Mouse (Mus musculus): ENCODE data around the gene Fndc1.

Gene Fndc1

DNA sequence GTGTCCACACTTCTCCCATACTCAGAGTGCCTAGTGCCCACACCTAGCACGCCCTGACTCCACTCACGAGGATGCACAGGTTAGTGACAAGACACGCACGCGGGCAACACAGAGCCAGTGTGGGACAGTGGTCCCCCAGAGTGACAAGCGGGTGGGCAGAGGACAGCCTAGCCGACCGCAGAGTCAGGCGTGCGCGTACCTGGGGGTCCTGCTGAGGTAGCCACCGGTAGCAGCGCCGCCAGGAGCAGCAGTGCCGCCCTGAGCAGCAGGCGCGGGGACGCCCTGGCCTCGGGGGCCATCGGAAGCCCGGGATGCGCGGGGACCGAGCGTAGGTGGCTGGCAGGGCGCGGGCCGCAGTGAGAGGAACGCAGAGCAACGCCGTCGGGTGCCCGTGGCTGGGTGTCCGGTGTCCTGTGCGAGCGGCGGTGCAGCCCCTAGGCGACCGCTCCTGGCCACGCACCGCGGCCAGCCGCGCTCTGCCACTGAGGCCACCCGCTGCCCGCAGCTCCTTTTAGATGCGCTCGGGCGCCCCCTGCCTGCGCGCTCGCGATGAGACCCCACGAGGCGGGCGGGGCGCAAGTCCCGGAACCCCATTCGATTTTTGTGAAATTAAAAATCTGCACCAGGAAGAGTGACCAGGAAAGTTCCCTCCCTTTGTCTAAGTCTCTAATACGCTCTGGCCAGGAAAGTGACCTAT is at the start of gene Fndc1:
Gene Fndc1 (minus strand): TSS at position 484 of the 697 bp plus-strand sequence.
- WGBS = 2% methylated on average over 60 of the region's 60 CpGs

DNA sequence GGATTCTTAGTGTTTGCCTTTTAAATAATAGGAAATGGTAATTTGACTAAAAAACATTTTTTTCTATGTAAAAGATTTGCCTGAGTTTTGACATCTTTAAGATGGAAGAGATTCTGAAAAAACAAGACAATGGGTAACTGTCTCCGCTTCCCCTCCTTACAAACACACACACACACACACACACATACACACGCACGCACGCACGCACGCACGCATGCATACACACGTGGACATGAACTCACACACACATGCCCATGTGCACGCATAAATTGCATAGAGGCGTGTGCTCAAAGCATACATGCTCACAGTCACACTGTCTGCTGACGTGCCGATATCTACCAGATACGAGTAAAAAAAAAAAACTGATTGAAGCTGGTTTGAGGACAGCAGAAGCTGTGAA is 49.4 kb upstream of the Fndc1 start:
- WGBS = 96% methylated on average over 13 of the region's 13 CpGs

DNA sequence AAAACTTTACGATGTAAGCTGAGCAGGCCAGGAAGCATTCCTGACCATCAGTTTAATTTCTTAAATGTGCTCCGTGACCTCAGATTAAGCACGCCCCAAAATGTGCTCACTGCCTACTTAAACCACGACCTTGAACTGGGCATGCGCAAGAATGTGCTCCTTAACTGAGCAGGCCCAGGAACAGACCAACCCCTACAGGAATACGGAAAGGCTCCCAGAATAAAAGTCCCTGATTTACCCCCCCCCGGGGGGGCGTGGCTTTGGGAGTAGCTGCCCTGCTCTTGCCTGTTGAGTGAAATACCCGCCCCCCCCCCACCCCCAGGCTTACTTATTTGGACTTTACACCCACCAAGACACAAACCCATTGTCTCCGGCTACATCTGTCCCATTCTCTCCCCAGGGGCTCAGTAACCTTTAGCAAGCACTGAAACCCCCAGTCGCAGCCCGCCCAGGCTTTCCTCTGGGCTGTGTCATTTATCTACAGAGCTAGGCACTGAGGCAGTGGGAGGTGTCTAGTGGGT is 48.9 kb upstream of the Fndc1 start:
- 55% methylated on average over 12 of the region's 12 CpGs for WGBS

DNA sequence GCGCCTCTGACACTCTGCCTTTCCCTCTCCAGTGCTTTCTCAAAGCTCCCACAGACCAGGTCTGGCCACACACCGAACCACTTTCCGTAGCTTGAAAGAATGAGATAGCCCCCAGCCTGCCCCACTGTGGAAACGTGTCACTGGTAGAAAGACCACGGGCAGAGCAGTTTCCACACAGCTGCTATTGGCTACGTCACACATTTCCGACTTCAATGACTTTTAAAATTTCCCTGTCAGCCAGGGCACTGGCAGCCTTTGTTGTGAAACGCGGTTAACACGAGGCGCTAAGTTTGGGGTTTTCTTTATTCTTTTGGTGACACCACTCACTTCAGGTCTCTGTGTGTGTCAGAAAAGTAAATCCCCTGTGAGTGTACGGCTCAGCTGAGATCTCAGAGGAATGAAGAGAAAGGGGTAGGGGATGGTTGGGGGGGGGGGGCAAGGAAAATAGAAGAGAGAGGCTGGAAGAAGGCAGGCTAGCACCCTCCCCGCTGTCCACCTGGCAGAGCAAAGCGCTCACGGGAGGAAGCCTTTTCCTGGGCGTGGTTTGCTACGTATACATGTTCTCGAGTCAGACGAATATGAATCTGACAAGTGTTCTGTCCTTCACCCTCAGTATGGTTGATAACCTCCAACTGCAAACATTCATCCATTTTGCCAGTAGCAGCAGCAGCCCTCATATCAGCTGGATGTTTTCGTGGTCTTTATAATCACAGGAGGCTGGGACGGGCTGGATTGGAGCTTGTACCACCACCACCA is 47.9 kb upstream of the Fndc1 start:
- WGBS = 89% methylated on average over 21 of the region's 21 CpGs

DNA sequence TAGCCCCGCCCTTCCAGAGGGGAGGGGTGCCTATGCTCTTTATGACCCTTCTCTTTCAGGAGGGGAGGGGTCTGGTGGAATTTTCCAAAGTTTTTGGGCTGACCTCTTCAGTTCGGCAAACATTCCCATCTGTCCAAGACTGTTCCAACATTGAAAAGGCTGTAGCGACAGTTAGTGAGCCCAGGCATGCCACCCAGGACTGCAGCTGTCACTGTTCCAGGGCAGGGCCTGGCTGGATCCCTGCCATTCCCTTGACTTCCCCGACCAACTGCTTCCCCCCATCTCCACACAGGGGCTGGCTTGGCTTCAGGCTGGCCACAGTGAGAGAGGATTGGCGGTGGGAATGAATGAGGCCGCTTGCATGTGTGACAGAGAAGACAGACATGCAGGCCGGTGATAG is 46.3 kb upstream of the Fndc1 start:
- 70% methylated on average over 7 of the region's 7 CpGs for WGBS

DNA sequence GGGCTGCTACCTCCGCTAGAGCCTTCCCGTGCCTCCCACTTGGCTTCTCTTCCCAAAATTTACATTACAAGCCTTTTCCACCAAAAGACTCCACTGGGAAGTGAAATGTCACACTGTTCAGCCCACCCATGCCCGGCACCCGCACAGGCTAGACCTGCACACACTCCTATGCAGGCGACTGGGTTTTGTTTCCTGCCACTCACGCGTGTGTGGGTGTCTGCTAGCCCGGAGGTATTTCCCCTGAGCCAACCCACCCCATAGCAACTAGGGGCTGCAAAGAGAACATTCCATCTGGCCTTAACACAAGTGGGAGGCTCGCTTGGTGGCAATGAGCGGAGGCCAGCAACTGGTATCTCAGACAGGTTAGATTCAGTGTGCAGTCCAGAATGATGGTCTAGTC is 44.7 kb upstream of the Fndc1 start:
- 47% methylated on average over 10 of the region's 10 CpGs for WGBS

DNA sequence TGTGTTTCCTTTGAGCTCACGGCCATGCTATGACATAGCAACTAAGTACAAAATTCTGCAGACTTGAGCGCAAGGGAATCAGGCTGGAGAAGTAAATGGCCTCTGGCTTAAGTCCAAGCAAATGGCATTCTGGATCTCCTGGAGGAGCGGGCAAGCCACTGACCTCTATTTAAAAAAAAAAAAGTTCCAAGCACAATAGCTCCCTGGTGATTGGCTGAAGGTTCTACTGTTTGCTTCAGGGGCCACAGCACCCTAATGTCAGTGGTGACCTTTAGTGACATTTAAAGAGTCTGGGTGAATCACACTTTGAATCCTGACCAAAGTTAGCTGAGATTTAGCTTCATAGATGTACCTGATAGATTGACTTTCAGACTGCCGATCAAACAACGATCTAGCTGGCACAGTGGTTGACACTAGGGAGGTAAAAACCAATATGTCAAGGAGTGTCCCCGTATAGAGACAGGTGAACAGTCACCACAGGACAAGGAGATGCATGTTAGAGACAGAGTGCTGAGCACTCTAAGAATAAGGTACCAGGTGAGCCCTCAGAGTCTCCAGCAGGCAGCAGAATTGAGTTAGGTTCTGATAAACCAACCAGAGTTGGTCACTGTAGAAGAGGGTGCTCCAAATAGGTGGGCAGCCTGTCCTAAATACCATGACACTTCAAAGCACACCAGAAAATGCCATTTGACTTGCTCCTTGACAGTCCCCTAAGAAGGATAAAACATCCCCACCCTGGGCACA is 43.9 kb upstream of the Fndc1 start:
- 83% methylated on average over 6 of the region's 6 CpGs for WGBS

DNA sequence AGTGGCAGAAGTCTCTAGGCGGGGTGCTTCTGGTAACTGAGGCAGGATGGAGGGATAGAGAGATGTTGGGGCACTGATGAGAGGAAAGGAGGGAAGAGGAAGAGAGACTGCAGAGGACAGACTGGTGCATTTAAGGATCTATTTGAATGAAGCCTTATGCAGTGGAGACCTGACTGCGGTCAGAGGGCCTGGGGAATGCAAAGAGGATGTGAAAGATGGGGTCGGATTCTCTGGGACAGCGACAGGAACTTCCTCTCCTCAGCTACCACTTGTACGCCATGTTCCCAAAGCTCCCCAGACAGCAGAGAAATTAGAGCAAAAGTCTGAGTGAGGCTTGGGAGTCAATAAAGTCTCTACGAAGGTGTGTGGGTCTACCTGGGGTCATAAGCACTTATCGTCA is 42.0 kb upstream of the Fndc1 start:
- 80% methylated on average over 7 of the region's 7 CpGs for WGBS

DNA sequence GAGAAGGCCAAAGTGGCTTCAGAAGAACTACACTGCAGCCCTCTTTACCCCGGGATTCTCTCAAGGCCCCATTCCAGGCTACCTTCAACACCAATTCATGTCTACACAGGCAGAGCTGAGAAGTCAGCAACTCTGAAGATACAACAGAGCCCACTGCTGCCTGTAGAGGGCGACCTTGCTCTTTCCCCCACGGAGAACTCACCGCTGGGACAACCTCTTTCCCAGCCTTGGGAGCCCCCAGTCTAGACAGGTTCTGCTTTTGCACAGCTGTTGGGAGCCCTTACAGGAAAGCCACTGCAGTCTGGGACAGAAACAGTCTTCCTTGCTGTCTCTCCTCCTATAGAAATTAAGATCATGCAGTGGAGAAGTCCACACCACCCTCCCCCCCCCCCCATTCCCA is 41.5 kb upstream of the Fndc1 start:
- WGBS = 11% methylated on average over 4 of the region's 4 CpGs

DNA sequence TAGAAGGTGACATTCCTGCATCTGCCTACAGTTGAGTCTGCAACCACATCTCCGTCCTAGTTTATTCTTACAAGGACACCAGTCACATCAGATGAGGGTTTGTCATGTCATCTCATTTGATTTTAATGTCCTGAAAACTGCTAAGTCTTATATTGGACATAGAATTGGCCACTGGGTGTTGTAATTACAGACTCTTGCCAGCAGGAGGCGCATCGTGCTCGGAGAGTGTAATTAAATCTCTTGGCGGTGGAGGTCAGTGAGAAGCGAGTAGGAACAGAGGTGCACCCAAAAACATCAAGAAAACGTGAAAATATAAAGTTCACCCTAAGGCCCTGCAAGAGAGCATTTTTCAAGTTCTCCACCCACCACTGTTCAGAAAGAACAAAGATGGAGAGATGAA is 37.6 kb upstream of the Fndc1 start:
- 30% methylated on average over 7 of the region's 7 CpGs for WGBS

DNA sequence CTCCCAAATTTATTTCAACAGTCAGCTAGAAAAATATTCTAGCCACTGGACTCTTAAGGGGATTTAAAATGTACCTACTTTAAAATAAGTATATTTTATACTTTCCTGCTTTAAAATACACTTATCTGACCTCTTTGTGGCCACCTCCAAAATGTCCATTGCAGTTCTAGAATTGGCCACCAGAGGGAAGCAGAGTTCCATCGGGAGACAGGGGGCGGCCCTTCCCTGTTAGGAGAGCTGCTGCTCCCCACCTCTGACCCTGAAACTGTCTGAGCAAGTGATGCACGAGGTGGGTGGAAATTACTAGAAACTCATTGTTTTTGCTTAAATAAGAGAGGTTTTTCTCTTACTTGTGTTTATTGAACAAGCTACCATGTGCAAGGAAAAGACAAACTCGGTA is 36.6 kb upstream of the Fndc1 start:
- 23% methylated on average over 4 of the region's 4 CpGs for WGBS

DNA sequence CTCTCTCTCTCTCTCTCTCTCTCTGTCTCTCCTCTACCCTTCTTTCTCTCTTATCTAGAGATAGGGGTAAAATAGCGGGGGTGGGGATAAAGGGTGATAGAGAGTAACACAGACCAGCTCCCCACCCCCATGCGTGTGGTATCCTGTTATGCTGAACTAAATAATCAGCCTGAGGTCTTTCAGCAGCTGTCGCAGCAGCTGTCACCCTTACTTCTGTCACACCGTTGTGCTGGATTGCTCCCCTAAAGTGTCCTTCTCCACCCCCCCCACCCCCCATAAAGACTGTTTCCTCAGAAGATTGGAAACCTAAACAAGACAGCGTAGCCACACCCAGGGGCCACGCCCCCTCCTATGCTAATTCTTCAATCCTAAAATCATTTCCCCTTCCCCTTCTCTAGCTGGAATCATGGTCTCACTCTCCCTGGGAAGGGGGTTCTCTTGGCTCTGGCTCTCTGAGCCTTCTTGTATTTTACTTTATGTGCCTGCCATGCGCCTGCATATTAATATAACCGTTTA is 33.8 kb upstream of the Fndc1 start:
- 68% methylated on average over 8 of the region's 8 CpGs for WGBS

DNA sequence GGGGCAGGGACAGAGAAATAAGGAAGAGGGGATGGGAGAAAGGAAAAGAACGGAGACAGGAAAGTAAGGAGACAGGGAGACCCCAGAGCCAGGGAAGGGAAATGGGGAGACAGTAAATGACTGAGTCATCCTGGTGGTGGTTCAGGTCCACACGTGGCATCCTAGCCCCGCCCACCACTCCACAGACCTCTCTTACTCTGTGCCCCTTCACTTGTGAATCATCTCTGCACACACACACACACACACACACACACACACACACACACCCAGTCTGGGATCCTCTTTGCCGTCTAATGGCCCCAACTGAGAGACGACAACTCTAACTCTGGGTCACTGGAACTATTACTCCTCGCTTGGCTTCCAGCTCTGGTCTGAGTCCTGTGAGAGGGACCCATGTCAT is 30.6 kb upstream of the Fndc1 start:
- 81% methylated on average over 6 of the region's 6 CpGs for WGBS

DNA sequence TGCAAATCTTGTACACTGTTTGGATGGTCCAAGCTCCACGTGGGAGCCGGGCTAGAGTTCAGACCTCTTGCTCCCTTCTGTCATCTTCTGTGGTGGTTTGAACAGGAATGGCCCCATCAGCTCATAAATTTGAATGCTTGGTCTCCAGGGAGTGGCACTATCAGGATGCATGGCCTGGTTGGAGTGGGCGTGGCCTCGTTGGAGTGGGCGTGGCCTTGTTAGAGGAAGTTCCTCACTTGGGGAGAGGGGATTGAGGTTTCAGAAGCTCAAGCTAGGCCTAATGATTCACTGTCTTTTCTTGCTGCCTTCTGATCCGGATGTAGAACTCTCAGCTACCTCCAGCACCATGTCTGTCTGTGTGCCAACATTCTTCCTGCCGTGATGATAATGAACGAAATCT is 28.7 kb upstream of the Fndc1 start:
- 57% methylated on average over 8 of the region's 8 CpGs for WGBS

DNA sequence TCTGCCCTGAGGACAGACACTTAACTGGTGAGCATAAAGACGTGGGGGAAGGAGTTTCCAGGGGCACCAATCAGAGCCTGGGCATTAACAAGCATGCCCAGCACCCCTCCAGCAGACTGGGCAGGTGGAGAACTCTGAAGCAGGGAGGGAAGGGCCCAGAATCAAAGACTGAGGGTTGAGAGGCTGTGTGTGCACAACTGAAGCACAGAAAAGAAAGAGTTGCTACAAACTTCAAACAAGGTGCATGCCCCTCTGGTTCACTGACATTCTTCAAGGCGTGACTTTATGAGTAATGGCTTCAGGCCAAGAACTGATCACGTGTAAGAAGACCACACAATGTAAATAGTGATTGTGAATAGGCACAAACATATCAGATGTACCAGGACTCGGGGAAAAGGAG is 24.9 kb upstream of the Fndc1 start:
- 40% methylated on average over 4 of the region's 4 CpGs for WGBS

DNA sequence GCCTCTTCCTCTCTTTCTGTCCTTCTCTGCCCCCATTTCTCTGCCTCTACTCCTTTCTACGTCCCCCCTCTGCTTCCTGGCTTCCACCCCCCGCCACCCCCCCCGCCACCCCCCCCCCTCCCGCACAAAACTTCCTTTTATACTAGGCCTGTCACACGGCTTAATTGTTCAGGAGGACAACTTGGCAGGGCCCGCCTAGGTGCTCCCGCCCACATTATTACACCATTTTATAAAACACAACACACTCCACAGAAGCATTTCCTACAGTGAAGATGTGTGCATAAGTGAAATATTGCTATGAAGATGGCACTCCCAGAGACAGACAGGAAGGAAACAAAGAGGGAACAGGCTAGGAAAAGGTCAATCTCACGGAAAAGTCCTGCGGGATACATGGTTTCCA is 24.4 kb upstream of the Fndc1 start:
- WGBS = 38% methylated on average over 9 of the region's 9 CpGs

DNA sequence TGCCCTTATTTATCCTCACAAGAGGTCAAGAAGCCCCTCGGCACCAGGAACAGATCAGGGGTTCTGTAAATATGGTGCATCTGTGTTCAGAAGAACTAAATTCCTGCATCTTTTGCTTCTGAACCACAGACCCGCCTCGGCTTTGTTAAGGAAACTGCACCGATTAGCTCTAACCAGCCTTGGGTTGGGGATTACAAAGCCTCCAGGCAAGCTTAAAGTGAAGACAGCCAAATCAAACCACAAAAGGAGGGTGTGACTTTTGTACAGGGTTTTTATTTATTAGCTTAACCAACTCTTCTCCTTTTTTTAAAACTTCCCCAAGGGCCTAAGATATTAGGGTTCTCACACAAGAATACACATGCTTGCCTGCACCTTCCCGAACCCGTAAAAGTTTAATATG is 23.1 kb upstream of the Fndc1 start:
- 80% methylated on average over 6 of the region's 6 CpGs for WGBS

DNA sequence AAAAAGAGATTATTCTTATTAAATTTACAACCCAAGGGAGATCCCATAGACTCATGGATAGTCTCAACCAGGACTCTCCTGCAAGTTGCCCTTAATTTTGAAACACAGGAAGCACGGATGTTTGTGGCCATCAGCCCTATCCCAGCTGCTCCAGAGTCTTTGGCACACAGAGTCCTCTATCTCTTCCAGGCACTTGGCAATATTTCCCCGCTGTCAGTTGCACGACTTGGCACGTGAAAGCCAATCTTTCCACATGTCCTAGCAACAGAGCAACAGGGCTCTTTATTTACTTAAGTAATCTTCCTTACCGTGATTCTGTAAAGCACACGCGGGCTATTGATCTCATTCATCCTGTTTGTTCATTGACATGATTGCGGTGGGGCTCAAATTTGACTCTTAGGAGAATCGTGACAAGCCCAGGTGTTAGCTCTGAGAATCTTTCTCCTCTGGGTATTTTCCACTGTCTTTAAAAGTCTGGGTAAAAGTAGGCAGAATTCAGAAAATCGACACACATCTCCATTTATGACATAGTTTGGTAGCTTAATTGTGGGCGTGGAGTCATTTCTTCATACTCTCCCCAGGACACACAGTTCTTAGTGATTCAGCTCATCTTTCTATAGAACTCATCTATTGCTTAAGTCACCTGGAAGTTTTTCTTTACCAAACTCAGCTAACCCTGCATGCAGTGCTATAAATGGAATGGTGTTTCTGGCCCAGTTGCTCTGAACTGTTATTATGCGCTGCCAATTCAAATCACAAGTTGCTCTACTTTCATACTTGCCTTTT is 13.6 kb upstream of the Fndc1 start:
- WGBS = 44% methylated on average over 12 of the region's 12 CpGs

DNA sequence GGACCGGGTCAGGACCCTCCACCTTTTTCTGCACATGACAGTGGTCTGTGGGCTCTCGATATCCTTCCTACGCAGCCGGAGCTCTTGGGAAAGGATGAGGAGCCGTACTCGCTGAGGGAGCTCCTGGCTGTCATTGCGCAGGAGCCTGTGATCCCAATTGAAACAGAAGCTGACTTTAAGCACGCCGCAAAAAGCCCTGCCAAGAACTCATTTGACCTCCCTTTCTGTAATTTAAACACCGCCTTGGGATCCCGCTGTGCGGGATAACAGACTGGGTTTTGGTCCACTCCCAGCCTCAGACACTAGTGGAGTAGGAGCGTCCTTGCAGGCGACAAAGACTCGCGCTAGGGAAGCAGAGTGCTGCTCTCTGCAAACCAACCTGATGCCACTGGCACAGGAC is 484 bp upstream of the Fndc1 start:
- WGBS = 3% methylated on average over 16 of the region's 16 CpGs

DNA sequence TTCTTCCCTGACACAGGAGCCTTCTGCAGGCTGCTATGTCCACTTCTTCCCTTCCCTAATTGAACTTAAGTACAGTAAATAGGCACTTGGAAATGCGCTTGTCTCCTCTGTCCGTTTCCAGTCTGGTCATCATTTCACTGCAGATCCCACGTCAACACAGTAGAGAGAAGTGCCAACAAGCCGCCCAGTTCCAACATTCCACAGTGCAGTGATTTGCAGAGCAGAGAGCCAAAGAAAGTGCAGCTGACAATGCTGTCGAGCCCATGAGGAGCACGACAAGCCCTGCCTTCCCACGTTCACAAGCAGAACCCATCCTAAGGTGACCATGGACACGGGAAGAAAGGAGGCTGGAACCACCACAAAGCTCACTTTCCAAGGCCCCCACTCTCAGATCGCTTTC is 1.7 kb downstream of the Fndc1 start:
- WGBS = 44% methylated on average over 9 of the region's 9 CpGs

DNA sequence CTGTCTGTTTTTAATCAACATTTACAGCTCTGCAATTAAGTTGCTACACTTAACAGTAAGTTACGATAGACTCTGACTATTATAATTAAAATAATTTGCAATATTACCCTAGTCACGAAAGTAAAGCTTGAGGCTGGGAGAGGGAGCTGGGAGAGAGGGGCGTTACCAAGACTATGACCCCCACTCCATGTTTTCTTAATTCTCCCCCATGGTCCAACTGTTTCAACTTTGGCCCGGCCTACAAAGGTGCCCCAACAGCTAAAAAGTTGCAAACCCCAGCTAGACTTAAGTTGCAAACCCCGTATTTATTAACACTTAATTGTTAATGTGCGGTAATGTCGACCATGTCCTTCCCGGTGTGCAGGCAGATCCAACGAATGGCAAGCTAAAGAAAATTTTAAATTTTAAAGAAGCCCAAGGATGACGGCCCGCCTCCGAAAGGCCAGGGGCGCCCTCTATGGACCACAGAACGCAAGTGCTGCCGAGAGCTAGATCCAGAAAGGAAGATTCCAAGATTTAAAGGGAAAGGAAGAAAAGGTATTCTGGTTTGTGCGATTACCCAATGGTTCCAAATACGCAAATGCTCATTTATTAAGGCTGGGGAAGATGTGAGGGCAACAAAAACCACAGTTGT is 5.4 kb downstream of the Fndc1 start:
- 28% methylated on average over 17 of the region's 17 CpGs for WGBS

Data from cerebral cortex, adult 2 months (tissue).